Mouse (Mus musculus): Measurements from ENCODE around the gene Thsd4.

Gene Thsd4

GRCm38 (mm10) chr9:60521806-60522264 is at the start of gene Thsd4:
TSS of gene Thsd4 (minus strand) at chr9:60522046.
- peak; percentile 27 for DNase-seq

- DNase-seq, result no peak
These were observed 49.2 kb upstream of the Thsd4 start for GRCm38 (mm10) chr9:60571041-60571440.

GRCm38 (mm10) chr9:60569366-60569765 is 47.5 kb upstream of the Thsd4 start:
- DNase-seq, result no peak

GRCm38 (mm10) chr9:60563809-60564208 is 42.0 kb upstream of the Thsd4 start:
- DNase-seq, result no peak

GRCm38 (mm10) chr9:60562443-60563371 is 40.9 kb upstream of the Thsd4 start:
- peak; percentile 21 for DNase-seq

- DNase-seq, result peak; percentile 45
These were observed 39.9 kb upstream of the Thsd4 start for GRCm38 (mm10) chr9:60561641-60562289.

- DNase-seq, result no peak
These were observed 36.7 kb upstream of the Thsd4 start for GRCm38 (mm10) chr9:60558507-60558906.

GRCm38 (mm10) chr9:60551238-60551637 is 29.4 kb upstream of the Thsd4 start:
- no peak for DNase-seq

- no peak for DNase-seq
These were observed 26.3 kb upstream of the Thsd4 start for GRCm38 (mm10) chr9:60548182-60548581.

- DNase-seq, result no peak
These were observed 24.3 kb upstream of the Thsd4 start for GRCm38 (mm10) chr9:60546169-60546568.

GRCm38 (mm10) chr9:60545361-60546096 is 23.7 kb upstream of the Thsd4 start:
- no peak for DNase-seq

- DNase-seq, result no peak
These were observed 21.7 kb upstream of the Thsd4 start for GRCm38 (mm10) chr9:60543422-60544015.

- no peak for DNase-seq
These were observed 8.5 kb upstream of the Thsd4 start for GRCm38 (mm10) chr9:60530310-60530709.

GRCm38 (mm10) chr9:60529348-60530243 is 7.8 kb upstream of the Thsd4 start:
- no peak for DNase-seq

GRCm38 (mm10) chr9:60528269-60528668 is 6.4 kb upstream of the Thsd4 start:
- no peak for DNase-seq

- no peak for DNase-seq
These were observed 6.0 kb upstream of the Thsd4 start for GRCm38 (mm10) chr9:60527836-60528235.

- DNase-seq, result no peak
These were observed 5.2 kb upstream of the Thsd4 start for GRCm38 (mm10) chr9:60527051-60527450.

GRCm38 (mm10) chr9:60526195-60526594 is 4.3 kb upstream of the Thsd4 start:
- no peak for DNase-seq

- no peak for DNase-seq
These were observed 703 bp downstream of the Thsd4 start for GRCm38 (mm10) chr9:60521143-60521542.

GRCm38 (mm10) chr9:60519601-60520000 is 2.2 kb downstream of the Thsd4 start:
- no peak for DNase-seq

GRCm38 (mm10) chr9:60518216-60518615 is 3.6 kb downstream of the Thsd4 start:
- DNase-seq, result no peak

- no peak for DNase-seq
These were observed 4.7 kb downstream of the Thsd4 start for GRCm38 (mm10) chr9:60517148-60517547.

Data from right cerebral cortex, postnatal 25 days (tissue).